Mouse (Mus musculus): Measurements from ENCODE around the gene Gm10037.
"Not testable (repeated sequence)": the region's sequence is repeated elsewhere in the genome, so short reads cannot be mapped to it uniquely, and the experiment has no call there.

The Gm10037 gene

DNA sequence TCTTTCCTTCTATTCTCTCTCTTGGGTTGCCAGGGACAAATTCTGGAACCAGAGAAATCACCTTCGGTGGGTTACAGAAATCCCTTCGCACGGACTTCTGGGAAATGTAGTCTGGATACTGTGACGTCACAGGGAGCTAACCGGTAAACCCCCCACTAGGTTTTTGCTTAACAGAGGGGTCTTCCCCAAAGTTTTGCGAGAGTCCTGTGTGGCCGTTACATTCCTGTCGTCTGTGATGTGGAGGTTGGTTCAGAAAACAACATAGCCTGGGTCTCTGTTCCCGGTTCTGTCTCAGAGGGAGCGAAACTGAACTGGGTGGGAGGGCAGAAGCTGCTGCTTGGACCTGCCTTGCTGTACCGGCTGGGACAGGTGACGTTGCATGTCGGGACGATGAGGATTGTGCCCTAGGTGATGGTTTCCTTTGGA lies at the start of gene Gm10037:
TSS of gene Gm10037 (plus strand) at position 196 of the 426 bp plus-strand sequence.
- peak; percentile 72 for DNase-seq (ENCODE audit: low read depth, low spot score)

DNA sequence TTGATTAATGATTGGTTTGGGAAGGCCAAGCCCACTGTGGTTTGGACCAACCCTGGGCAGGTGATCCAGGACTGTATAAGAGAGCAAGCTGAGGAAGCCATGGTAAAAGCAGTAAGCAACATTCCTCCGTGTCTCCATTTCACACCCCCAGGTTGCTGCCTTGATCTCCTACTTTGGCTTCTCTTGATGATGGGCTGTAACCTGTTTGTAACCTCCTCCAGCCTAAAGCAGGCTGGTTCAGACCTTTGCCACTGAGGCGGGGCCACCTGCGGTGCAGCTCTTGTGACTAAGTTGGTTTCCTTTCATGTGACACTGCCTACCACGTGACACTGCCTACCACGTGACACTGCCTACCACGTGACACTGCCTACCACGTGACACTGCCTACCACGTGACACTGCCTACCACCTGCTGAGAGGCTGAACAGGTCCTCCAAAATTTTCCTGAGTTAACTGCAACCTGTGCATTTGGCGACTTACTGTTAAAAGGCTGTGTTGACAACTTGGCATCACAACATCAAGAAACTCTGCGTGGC lies 38.9 kb upstream of the Gm10037 start:
- DNase-seq (ENCODE audit: low read depth, low spot score): peak; percentile 51

DNA sequence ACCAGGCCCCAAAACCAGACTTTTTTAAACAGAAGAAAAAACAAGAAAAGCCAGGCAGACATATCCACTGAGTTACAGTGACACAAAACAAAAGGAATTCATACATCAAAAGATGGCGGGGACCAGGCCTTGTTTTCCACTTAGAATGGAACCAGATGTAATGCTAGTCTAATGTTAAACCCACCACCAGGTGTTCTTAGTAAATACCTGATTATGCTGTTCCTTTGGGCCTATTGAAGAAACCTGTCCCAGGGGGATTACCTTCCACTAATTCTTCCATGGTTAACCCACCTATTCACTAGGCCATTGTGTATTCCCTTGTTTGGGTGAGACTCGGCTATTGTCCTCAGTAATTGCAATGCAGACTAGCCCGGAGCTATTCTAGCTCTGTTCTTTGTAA lies 32.3 kb upstream of the Gm10037 start:
- peak; percentile 20 for DNase-seq (ENCODE audit: low read depth, low spot score)

DNA sequence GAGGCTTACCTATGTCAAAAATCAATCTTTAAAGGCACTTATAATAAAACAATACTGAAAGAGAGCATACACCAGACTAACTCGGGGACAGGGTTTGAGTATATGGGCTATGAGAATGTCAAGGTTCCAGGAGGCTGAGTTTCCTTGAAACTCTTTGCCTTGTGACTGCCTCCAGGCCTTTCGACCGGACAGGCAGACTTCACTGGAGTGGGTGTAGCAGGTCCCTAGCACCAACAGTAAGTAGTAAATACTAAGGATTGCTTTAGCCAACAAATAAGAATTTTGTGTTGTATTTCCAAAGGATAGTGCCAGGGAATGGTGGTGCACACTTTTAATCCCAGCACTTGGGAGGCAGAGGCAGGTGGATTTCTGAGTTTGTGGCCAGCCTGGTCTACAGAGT lies 31.8 kb upstream of the Gm10037 start:
- not testable (repeated sequence) for DNase-seq (ENCODE audit: low read depth, low spot score)

DNA sequence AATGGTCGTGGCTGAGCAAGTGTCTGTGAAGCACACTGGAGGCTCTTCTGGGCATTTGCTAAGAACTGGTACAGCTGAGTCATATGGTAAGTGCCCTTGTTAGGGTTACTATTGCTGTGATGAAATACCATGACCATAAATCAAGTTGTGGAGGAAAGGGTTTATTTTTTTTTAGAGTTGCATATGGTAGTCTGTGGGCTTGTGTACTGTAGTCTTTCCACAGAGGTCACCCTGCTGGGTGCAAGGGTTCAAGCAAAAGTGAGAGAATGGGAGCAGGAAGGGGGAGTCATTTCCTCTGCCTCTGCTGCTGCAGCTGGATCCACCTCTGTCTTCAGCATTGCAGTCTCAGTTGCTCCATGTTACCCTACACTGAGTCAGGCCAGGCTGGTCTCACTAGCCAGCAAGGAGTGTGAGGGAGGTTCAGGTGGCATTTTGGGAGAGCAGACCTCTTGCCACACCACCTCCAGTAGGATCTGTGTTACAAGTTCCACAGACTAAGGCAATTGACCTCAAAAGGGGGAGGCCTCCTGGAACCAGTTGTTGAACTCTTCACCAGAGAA lies 19.2 kb upstream of the Gm10037 start:
- no peak for DNase-seq (ENCODE audit: low read depth, low spot score)

DNA sequence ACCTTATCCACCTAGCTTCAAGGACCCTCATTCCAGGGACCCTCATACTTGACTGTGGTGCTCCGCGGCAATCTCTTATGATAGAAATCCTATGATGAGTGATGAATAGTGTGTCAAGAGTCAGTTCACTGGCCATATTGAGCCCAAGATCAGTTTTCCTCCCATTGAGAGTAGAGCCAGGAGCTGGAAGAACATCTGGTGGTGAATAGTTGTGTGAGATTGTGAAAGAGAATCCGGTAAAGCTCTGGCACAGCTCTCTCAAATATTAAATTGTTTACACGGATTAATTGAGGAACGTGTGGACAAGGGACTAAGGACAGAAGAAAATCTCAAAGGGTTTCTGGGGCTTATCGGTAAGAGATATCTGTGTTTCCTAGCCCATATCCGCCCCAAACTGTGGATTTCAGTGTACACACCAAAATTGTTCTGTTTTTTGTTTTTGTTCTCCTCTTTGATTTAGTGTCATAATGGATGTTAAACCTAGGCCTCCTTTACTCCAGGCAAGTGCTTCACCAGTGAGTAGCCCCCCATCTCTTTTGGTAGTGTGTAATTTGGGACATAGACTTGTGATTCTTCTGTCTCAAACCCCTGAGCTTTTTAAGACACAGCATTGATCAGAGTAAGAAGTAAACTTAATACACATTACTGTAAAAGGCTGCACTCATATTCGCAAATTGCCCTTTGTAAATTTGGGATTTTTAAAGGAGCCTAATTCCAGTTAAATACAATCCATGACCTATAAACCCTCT lies 17.8 kb upstream of the Gm10037 start:
- no peak for DNase-seq (ENCODE audit: low read depth, low spot score)

DNA sequence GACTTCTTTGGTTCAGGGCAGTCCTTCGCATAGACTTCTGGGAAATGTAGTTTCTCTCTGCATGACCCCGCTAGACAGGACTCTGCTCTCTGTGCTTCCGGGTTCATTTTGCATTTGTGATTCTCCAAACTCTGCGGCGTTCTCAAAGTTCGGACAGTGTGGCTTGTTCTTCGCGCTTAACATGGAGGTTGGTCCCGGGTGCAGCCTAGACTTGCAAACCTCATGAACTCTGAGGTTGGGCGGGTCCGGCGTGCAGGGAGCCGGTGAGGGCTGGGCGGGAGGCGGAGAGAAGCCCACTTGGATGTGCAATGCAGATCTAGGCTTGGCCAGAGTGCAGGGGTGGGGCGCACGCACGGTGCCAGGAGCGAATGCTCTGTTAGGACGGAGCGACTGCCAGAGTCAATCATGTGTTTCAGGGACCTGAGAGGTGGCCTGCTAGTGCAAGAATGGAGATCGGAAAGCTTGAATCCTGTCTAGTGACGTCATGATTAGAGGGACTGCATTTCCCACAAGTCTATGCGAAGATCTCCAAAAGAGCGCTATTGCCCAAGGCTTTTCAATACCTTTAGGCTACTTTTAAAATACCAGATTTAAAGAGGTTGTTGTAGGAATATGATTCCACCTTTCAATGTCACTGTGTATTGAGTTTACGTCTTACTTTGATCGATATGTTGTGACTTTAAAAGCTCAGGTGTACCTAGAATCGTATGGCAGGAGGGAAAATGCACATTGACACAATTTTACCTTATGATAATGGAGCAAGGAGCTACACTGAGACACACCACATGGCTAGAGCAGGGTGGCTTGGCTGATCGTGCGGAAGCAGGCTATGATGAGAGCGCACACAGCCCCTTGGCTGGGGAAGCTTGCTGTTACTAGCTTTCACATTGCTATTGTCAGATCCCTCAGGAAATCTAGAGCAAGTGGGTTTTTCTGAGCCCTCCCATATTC lies 16.9 kb upstream of the Gm10037 start, which contains the start of gene Zfp273:
TSS of gene Zfp273 (plus strand) at position 31 of the 951 bp plus-strand sequence.
- peak; percentile 94 for DNase-seq (ENCODE audit: low read depth, low spot score)

DNA sequence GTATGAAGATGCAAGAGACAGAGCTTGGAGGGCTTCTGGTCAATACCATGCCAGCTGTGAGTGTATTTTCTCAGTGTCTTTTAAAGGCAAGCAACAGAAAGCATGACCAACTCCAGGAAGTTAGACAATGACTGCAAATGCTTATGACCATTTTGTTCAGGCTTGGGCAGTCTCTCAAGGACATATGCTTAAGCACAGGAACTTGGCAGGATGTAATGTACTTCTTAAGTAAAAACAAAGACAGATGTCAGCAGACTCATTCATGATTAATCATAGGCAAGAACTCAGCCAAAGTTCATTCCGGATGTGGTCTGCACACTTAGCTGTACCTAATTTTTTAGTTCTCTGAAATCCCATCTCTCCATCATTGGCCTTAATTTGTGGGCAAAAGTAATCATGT lies 12.3 kb upstream of the Gm10037 start:
- no peak for DNase-seq (ENCODE audit: low read depth, low spot score)

DNA sequence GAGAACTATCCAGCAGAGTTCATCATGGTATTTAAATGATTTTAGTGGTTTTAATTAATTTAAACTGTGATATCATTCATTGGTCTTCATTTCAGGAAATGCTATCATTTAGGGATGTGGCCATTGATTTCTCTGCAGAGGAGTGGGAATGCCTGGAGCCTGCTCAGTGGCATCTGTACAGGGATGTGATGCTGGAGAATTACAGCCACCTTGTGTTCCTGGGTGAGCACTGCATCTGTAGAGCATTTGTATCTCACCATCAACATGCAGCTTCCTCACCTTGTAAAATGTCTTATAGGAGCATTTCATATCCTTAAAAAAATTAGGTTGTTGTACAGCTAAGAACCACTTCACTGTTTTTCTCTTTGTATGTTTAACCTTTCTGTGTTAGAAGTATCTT lies 2.2 kb downstream of the Gm10037 start:
- DNase-seq (ENCODE audit: low read depth, low spot score): not testable (repeated sequence)

DNA sequence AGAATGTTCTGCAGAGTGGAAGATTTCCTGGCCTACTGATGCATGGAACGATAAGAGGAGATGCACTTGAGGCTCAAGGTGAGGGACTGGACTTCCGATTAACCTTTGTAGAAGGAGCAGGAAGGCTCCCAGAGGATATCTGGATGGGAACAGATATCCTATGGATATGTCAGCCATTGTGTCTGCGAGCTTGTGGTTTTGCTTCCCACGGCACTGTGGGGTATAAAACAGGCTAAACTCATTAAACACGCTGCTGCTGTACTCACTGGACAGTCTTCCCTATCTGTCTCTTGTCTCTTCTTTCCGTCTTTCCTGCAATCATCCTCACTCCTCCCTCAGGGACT lies 12.8 kb downstream of the Gm10037 start:
- no peak for DNase-seq (ENCODE audit: low read depth, low spot score)

DNA sequence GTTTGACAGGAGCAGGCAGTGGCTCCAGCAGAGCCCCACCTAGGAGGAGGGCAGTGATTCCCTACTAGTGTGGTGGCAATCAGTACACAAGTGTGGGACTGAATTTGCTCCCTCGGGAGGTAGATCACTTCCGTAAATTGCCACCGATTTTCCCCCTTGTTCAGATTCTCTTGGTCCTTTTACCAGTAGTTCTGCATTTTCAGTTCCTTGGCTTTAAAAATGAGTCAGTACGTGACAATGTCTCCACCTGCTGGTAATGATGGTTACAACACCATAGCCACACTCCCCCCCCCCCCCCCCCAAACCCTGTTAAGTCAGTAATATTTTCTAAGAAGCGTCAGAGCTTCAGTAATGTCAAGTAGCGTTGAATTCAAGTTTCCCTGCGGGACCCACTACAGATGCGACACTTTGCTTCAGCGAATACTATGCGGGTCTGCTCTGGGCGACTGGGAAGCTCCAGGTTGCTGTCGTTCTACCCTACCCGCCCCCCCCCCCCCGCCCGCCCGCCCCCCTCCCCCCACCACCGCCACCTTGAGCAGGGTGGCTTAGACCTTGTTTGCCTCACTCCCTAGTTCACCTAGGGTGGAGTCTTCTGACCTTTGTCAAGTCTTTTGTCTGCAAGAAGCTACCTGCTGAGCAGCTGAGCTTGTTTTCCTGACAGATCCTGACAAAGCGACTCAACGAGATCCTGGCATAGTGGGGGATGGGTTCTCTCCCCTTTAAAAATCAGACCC lies 13.4 kb downstream of the Gm10037 start:
- DNase-seq (ENCODE audit: low read depth, low spot score): peak; percentile 99

DNA sequence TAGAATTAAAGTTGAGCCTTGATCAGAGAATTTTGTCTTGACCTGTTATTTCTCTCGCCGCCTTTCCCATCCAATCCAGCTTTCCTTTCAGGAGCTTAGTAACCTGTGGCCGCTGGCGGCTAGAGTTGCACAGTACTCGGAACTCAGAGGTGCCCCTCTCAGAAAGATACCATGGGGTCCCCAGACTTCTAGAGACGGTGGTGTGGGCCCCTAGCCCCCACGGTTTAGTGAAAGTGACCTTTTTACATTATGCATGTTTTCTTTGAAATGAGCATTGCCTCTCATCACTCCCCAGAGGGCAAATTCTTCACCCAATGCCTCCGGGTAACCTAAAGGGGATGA lies 13.9 kb downstream of the Gm10037 start:
- no peak for DNase-seq (ENCODE audit: low read depth, low spot score)

DNA sequence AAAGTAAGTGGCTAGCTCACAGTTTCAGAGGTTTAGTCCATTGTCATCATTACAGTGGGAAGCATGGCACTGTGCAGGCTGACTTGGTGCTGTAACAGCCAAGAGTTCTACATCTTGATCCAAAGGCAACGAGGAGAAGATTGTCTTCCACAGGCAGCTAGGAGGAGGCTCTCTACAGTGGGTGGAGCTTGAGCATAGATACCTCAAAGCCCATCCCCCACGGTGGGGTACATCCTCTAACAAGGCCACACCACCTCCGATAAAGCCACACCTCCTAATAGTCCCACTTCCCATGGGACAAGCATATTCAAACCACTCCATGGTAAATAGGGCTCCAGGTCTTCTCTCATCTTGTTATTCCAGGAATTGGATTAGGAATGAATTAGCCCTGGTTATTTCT lies 19.5 kb downstream of the Gm10037 start:
- peak; percentile 65 for DNase-seq (ENCODE audit: low read depth, low spot score)

DNA sequence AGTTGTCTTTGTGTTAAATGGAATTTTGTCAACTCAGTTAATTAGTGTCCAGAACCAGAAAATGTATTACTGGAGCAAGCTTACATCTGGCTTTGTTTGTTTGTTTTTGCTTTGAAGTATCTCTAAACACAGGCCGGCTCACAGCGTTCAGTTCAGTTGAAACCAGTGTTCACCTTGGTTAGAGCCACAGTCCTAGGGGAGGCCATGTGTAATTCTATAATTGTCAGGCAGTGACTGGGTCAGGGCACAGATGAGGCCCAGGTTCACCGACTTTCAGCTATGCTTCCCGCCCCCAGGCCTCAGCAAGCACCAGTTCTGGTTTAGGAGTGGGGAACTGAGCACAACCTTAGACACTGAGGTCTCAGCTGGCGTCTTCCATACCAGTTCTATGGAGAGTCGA lies 22.2 kb downstream of the Gm10037 start:
- no peak for DNase-seq (ENCODE audit: low read depth, low spot score)

DNA sequence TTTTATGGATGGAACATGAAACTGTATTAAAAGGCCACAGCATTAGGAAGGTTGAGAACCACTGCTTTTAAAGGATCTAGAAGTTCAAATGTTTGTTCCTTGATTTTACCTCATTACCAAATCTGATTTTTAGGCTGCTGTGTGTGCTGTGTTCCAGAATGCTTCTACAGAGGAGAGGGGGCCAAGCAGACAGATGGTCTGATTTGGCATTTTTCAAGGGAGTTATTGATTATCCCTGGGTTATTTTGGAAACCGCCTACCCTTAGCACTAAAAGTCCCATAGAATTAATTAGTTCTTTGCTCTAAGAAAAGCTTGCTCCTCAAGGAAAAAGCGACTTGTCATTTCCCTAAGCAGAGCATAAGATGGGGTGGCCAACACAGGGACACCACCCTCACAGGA lies 23.1 kb downstream of the Gm10037 start:
- DNase-seq (ENCODE audit: low read depth, low spot score): no peak

DNA sequence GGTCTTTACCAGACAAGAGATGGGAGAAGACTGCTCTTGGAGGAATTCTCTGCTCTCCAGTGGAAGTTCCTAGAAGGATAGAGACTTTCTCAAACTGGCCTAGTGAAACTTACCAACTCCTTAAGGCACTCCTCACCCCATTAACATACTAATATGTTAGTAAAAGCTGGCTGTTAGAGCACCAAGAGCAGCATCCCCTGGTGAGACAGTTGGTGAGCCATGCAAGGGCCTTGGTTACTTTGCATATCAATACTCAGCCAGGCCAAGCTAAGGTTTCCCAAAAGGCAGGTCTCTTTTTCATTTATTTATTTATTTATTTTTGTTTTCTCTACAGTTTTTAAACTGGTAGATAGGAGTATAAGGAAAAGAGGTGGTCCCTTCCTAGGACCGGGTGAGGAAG lies 26.4 kb downstream of the Gm10037 start:
- peak; percentile 58 for DNase-seq (ENCODE audit: low read depth, low spot score)

DNA sequence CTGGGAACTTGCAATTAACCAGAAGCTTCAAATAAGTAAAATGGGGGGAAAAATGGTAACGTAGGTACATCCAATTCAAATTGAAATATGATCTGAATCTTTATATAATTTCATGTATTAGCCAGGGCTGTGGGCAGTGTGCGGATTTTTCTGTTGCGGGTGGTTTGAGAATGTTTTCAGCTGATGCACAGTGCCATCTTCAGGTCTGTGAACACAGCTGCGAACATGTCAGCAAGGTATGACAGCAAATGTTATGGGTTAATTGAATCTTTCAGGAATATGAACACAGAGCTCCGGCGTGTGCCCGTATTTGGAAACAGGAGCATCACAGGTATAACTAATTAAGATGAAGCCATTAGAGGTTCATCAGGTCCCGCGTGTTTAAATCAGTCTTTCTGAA lies 31.6 kb downstream of the Gm10037 start:
- peak; percentile 33 for DNase-seq (ENCODE audit: low read depth, low spot score)

DNA sequence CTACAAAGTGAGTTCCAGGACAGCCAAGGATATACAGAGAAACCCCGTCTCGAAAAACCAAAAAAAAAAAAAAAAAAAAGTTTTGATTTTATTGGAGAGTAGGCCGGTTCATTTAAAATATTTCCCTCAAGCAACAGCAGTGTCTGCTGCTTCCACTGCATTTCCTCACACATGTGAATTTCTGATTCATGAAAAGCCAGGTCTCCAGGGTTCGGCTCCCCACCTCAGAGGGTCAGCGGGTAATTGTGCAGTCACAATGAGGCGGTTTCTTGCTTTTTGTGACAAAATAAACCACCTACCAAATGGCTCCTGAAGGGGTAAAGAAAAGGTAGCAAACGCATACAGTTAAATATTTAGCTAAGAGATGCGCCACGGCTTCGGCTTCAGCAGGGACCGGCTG lies 32.1 kb downstream of the Gm10037 start, which contains the start of gene BC048507:
TSS of gene BC048507 (plus strand) at position 301 of the 400 bp plus-strand sequence.
- no peak for DNase-seq (ENCODE audit: low read depth, low spot score)

DNA sequence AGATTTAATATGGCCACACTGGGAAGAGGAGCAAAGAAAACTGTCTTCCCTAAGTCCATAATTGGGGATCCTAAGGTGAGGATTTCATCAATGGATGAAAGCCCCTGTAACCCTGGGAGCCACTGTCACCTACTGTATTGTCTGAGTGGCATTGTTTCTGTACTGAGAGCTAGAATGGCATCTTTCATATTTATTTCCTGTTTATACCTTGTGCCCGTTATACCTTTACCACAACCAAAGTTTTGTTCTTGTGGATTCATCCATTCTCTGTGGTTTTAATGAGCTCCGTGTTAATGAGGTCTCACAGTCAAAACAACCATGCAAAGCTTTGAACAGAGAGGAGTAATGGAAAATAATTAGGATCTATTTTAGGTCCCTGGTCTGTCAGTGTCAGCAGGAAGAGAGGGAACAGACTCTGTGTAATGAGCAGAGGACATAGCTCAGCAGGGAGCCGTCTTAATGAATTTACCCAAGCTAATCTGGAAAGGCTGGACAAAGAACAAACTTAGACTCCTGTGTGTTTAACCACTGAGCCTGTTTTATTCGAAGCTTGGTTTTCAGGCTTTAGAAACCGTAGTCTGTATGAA lies 34.0 kb downstream of the Gm10037 start:
- no peak for DNase-seq (ENCODE audit: low read depth, low spot score)

DNA sequence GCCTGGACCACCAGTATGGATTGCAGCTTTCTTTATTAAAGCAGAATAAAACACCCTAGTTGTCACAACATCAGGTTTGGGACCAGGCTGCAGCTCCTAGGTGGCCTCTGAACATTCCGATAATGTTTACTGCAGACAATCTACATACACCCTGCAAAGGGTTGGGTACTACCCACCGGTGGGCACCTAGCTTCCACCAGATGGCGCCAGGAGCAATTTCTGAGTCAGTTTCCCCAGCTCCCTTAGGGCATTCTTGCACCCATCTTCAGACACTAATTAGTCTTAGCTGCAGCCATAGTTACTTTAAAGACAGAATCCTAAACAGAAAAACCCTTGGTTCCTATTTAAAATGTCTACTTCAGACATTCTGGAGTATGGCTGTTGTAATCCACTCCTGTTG lies 37.0 kb downstream of the Gm10037 start:
- DNase-seq (ENCODE audit: low read depth, low spot score): peak; percentile 63

All from ES-CJ7 (cell line).